Mouse (Mus musculus): ENCODE data around the gene Mtx1. TPM values are rescaled to one million over a fixed set of nuclear protein-coding genes. Genes with fewer than 3 reads are reported as not detected.

Gene Mtx1
- polyA plus RNA-seq (2012; rRNA removed), result 153 and 167 TPM in 2 replicates

- WGBS, result 23% methylated on average over 21 of the region's 21 CpGs
- Histone ChIP-seq H3K27ac (ENCODE audit: insufficient read depth, low read length) (0 out of 2 replicates have a peak within 1 kb of the TSS, but pooled peaks have one; percentile 19), H3K4me3 (replicated peaks; ENCODE audit: insufficient read depth, low read depth, low read length) (peak within 1 kb of the TSS; percentile 38), H3K4me1 (ENCODE audit: control insufficient read depth, insufficient read depth, low read length) (peaks cover 4% of the 10 kb centered on the region), H3K27me3 (ENCODE audit: control insufficient read depth, insufficient read depth, low read length) (no peaks in the 10 kb centered on the region)
- no peak for DNase-seq
- TF ChIP-seq CTCF (IDR thresholded peaks at IDR 0.05; ENCODE audit: borderline replicate concordance, insufficient read depth, low read depth, low read length) (no peak), POLR2A (IDR thresholded peaks at IDR 0.05; ENCODE audit: borderline replicate concordance, insufficient read depth, low read length) (no peak)
Measured at GRCm38 (mm10) chr3:89226900-89227299, at the start of gene Mtx1. Gene Mtx1 (minus strand): TSS chr3:89227088.

- Histone ChIP-seq H3K27ac (ENCODE audit: insufficient read depth, low read length) (no peak overlapping the region), H3K27me3 (ENCODE audit: control insufficient read depth, insufficient read depth, low read length) (no peaks in the 10 kb centered on the region), H3K4me1 (ENCODE audit: control insufficient read depth, insufficient read depth, low read length) (peaks cover 8% of the 10 kb centered on the region), H3K4me3 (replicated peaks; ENCODE audit: insufficient read depth, low read depth, low read length) (no peak overlapping the region)
- 88% methylated on average over 13 of the region's 13 CpGs for WGBS
- no peak for DNase-seq
- TF ChIP-seq CTCF (IDR thresholded peaks at IDR 0.05; ENCODE audit: borderline replicate concordance, insufficient read depth, low read depth, low read length) (no peak), POLR2A (IDR thresholded peaks at IDR 0.05; ENCODE audit: borderline replicate concordance, insufficient read depth, low read length) (no peak)
Measured at GRCm38 (mm10) chr3:89276061-89276460, 49.2 kb upstream of the Mtx1 start.

- TF ChIP-seq POLR2A (IDR thresholded peaks at IDR 0.05; ENCODE audit: borderline replicate concordance, insufficient read depth, low read length) (no peak), CTCF (IDR thresholded peaks at IDR 0.05; ENCODE audit: borderline replicate concordance, insufficient read depth, low read depth, low read length) (no peak)
- Histone ChIP-seq H3K27me3 (ENCODE audit: control insufficient read depth, insufficient read depth, low read length) (no peaks in the 10 kb centered on the region), H3K4me3 (replicated peaks; ENCODE audit: insufficient read depth, low read depth, low read length) (no peak overlapping the region), H3K27ac (ENCODE audit: insufficient read depth, low read length) (no peak overlapping the region), H3K4me1 (ENCODE audit: control insufficient read depth, insufficient read depth, low read length) (peaks cover 22% of the 10 kb centered on the region)
- WGBS, result 35% methylated on average over 6 of the region's 6 CpGs
- peak in 1 of 2 experiments; percentile 46 for DNase-seq
Measured at GRCm38 (mm10) chr3:89271760-89272159, 44.9 kb upstream of the Mtx1 start.

GRCm38 (mm10) chr3:89270891-89271290, 44.0 kb upstream of the Mtx1 start:
- peak overlapping the region; percentile 4; the same call in 1 of the 2 replicates for H3K27ac ChIP-seq (ENCODE audit: insufficient read depth, low read length)
- no peaks in the 10 kb centered on the region for H3K27me3 ChIP-seq (ENCODE audit: control insufficient read depth, insufficient read depth, low read length)
- no peak for TF ChIP-seq CTCF (IDR thresholded peaks at IDR 0.05; ENCODE audit: borderline replicate concordance, insufficient read depth, low read depth, low read length)
- TF ChIP-seq POLR2A (IDR thresholded peaks at IDR 0.05; ENCODE audit: borderline replicate concordance, insufficient read depth, low read length), result no peak
- H3K4me1 ChIP-seq (ENCODE audit: control insufficient read depth, insufficient read depth, low read length), result peaks cover 22% of the 10 kb centered on the region
- WGBS, result 9% methylated on average over 6 of the region's 6 CpGs
- H3K4me3 ChIP-seq (replicated peaks; ENCODE audit: insufficient read depth, low read depth, low read length), result peak overlapping the region; percentile 94
- DNase-seq, result peak; percentile 73 to 80

GRCm38 (mm10) chr3:89270051-89270755, 43.3 kb upstream of the Mtx1 start, which contains the start of gene Slc50a1:
Gene Slc50a1 (minus strand): TSS chr3:89270570.
- WGBS, result under 1% methylated on average over 39 of the region's 39 CpGs
- Histone ChIP-seq H3K4me3 (replicated peaks; ENCODE audit: insufficient read depth, low read depth, low read length) (peak within 1 kb of the TSS; percentile 94), H3K27ac (ENCODE audit: insufficient read depth, low read length) (peak within 1 kb of the TSS; percentile 82), H3K27me3 (ENCODE audit: control insufficient read depth, insufficient read depth, low read length) (no peaks in the 10 kb centered on the region), H3K4me1 (ENCODE audit: control insufficient read depth, insufficient read depth, low read length) (peaks cover 22% of the 10 kb centered on the region)
- TF ChIP-seq CTCF (IDR thresholded peaks at IDR 0.05; ENCODE audit: borderline replicate concordance, insufficient read depth, low read depth, low read length) (peak; percentile 24; the same call in 1 of the 2 replicates), POLR2A (IDR thresholded peaks at IDR 0.05; ENCODE audit: borderline replicate concordance, insufficient read depth, low read length) (peak; percentile 77)
- DNase-seq, result peak; percentile 87 to 89

- WGBS, result 56% methylated on average over 8 of the region's 8 CpGs
- no peak overlapping the region for H3K4me3 ChIP-seq (replicated peaks; ENCODE audit: insufficient read depth, low read depth, low read length)
- peaks cover 22% of the 10 kb centered on the region for H3K4me1 ChIP-seq (ENCODE audit: control insufficient read depth, insufficient read depth, low read length)
- DNase-seq, result no peak
- H3K27me3 ChIP-seq (ENCODE audit: control insufficient read depth, insufficient read depth, low read length), result no peaks in the 10 kb centered on the region
- peak overlapping the region; percentile 82; the same call in 1 of the 2 replicates for H3K27ac ChIP-seq (ENCODE audit: insufficient read depth, low read length)
- TF ChIP-seq POLR2A (IDR thresholded peaks at IDR 0.05; ENCODE audit: borderline replicate concordance, insufficient read depth, low read length) (no peak), CTCF (IDR thresholded peaks at IDR 0.05; ENCODE audit: borderline replicate concordance, insufficient read depth, low read depth, low read length) (no peak)
Measured at GRCm38 (mm10) chr3:89268916-89269315, 42.0 kb upstream of the Mtx1 start.

- DNase-seq, result peak; percentile 85 to 86
- Histone ChIP-seq H3K4me3 (replicated peaks; ENCODE audit: insufficient read depth, low read depth, low read length) (peak overlapping the region; percentile 93), H3K27me3 (ENCODE audit: control insufficient read depth, insufficient read depth, low read length) (no peaks in the 10 kb centered on the region), H3K4me1 (ENCODE audit: control insufficient read depth, insufficient read depth, low read length) (peaks cover 22% of the 10 kb centered on the region), H3K27ac (ENCODE audit: insufficient read depth, low read length) (peak overlapping the region; percentile 79)
- peak; percentile 94 for TF ChIP-seq POLR2A (IDR thresholded peaks at IDR 0.05; ENCODE audit: borderline replicate concordance, insufficient read depth, low read length)
- no peak for TF ChIP-seq CTCF (IDR thresholded peaks at IDR 0.05; ENCODE audit: borderline replicate concordance, insufficient read depth, low read depth, low read length)
- WGBS, result under 1% methylated on average over 20 of the region's 20 CpGs
Measured at GRCm38 (mm10) chr3:89266439-89266893, 39.6 kb upstream of the Mtx1 start.

- no peak for TF ChIP-seq CTCF (IDR thresholded peaks at IDR 0.05; ENCODE audit: borderline replicate concordance, insufficient read depth, low read depth, low read length)
- TF ChIP-seq POLR2A (IDR thresholded peaks at IDR 0.05; ENCODE audit: borderline replicate concordance, insufficient read depth, low read length), result no peak
- WGBS, result 76% methylated on average over 10 of the region's 10 CpGs
- no peaks in the 10 kb centered on the region for H3K27me3 ChIP-seq (ENCODE audit: control insufficient read depth, insufficient read depth, low read length)
- H3K4me3 ChIP-seq (replicated peaks; ENCODE audit: insufficient read depth, low read depth, low read length), result no peak overlapping the region
- DNase-seq, result no peak
- peaks cover 2% of the 10 kb centered on the region; the same call in 1 of the 2 replicates for H3K4me1 ChIP-seq (ENCODE audit: control insufficient read depth, insufficient read depth, low read length)
- H3K27ac ChIP-seq (ENCODE audit: insufficient read depth, low read length), result no peak overlapping the region
Measured at GRCm38 (mm10) chr3:89262417-89262816, 35.5 kb upstream of the Mtx1 start.

All from cerebellum, adult 2 months (tissue).